Mouse (Mus musculus): Measurements from ENCODE around the gene Pax2. TPM values are rescaled to one million over a fixed set of nuclear protein-coding genes. Genes with fewer than 3 reads are reported as not detected.

Pax2 gene
- polyA plus RNA-seq, 1 experiment from 2014 or later = not detected

- Histone ChIP-seq H3K9ac (ENCODE audit: low read length) (no peak overlapping the region), H3K27me3 (ENCODE audit: control insufficient read depth, insufficient read depth, low read length) (peaks cover 9% of the 10 kb centered on the region; the same call in 1 of the 2 replicates), H3K4me3 (ENCODE audit: low read depth, low read length) (peak overlapping the region; percentile 23), H3K27ac (replicated peaks) (no peak overlapping the region), H3K36me3 (ENCODE audit: control insufficient read depth, insufficient read depth, low read length) (no peaks in the 10 kb centered on the region), H3K9me3 (ENCODE audit: control insufficient read depth, low read length) (no peaks in the 10 kb centered on the region), H3K4me1 (replicated peaks; ENCODE audit: control insufficient read depth, insufficient read depth) (no peaks in the 10 kb centered on the region), H3K4me2 (replicated peaks; ENCODE audit: low read depth) (peak overlapping the region; percentile 21)
- 2% methylated on average over 48 of the region's 48 CpGs for WGBS
- peak; percentile 18 for DNase-seq (ENCODE audit: low spot score)
- TF ChIP-seq EP300 (optimal IDR thresholded peaks at IDR 0.05) (no peak), CTCF (IDR thresholded peaks at IDR 0.05; ENCODE audit: low read depth) (no peak)
- no peak for ATAC-seq (ENCODE audit: low FRiP score, low TSS enrichment)
Observed at GRCm38 (mm10) chr19:44741091-44741763, 14.6 kb upstream of the Pax2 start.

DNA sequence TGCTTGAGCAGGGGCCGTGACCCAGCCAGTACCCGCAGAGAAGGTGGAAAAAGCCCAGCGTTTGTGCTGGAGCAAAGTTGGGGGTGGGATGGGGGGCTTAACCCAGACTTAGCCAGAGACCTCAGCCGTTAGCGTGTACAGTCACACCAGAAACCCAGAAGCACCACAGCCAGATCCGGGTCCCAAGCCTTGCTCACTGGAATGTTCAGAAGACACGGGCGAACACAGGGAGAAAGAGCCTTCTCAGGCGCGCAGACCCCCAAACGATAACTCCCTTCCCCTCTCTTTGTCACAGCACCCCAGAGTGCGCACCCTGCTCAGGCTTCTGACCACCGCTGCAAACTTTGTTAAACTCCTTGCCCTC lies 14.1 kb upstream of the Pax2 start:
- no peaks in the 10 kb centered on the region for H3K4me1 ChIP-seq (replicated peaks; ENCODE audit: control insufficient read depth, insufficient read depth)
- TF ChIP-seq EP300 (optimal IDR thresholded peaks at IDR 0.05) (no peak), CTCF (IDR thresholded peaks at IDR 0.05; ENCODE audit: low read depth) (no peak)
- 2% methylated on average over 13 of the region's 13 CpGs for WGBS
- peak overlapping the region; percentile 21 for H3K4me2 ChIP-seq (replicated peaks; ENCODE audit: low read depth)
- peak overlapping the region; percentile 23 for H3K4me3 ChIP-seq (ENCODE audit: low read depth, low read length)
- H3K9me3 ChIP-seq (ENCODE audit: control insufficient read depth, low read length) = no peaks in the 10 kb centered on the region
- H3K27ac ChIP-seq (replicated peaks) = no peak overlapping the region
- no peaks in the 10 kb centered on the region for H3K36me3 ChIP-seq (ENCODE audit: control insufficient read depth, insufficient read depth, low read length)
- H3K9ac ChIP-seq (ENCODE audit: low read length) = no peak overlapping the region
- DNase-seq (ENCODE audit: low spot score) = no peak
- no peak for ATAC-seq (ENCODE audit: low FRiP score, low TSS enrichment)
- H3K27me3 ChIP-seq (ENCODE audit: control insufficient read depth, insufficient read depth, low read length) = peaks cover 9% of the 10 kb centered on the region; the same call in 1 of the 2 replicates

DNA sequence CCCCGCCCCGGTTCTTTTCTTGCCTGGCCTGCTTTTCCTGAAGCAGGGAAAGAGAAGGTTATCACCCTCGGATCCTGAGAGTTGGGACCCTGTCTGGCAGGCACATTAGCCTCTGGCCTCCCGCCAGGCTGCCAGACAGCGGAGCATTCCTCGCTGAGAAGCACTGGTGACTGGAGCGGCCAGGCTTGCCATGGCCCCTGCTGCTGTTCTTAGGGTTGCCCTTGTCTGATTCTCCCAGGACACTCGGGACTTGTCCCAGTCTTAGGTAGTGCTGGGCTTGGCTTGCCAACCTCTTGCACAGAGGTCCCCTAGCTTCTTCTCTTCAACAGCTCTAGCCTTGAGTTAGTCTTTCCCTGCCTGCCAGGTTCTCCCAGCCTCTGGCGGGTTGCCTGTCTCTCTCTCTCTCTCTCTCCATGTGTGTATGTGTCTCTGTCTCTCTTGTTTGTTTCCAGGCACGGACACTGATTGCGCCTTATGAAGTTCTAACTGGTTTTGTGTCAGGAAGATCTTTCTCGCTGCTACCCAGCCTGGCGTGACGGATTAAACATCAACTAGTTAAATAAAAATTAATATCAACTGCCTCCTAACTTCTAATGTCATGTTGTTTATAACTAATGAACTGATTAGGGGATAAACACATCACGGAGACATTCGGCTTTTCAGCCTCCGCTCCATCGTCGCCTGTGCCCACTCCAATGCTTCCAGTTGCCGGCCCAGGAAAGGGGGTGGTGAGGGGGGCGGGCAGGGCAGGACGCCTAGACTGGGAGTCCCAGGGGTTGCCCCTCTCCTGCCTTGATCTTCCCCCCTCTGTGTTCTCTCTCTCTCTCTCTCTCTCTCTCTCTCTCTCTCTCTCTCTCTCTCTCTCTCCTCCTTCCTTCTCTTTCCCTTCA lies 13.5 kb upstream of the Pax2 start:
- H3K4me3 ChIP-seq (ENCODE audit: low read depth, low read length) = no peak overlapping the region; the same call in 1 of the 2 replicates
- H3K36me3 ChIP-seq (ENCODE audit: control insufficient read depth, insufficient read depth, low read length) = no peaks in the 10 kb centered on the region
- H3K4me1 ChIP-seq (replicated peaks; ENCODE audit: control insufficient read depth, insufficient read depth) = no peaks in the 10 kb centered on the region
- ATAC-seq (ENCODE audit: low FRiP score, low TSS enrichment) (no peak), DNase-seq (ENCODE audit: low spot score) (no peak)
- H3K27me3 ChIP-seq (ENCODE audit: control insufficient read depth, insufficient read depth, low read length) = peaks cover 9% of the 10 kb centered on the region; the same call in 1 of the 2 replicates
- H3K4me2 ChIP-seq (replicated peaks; ENCODE audit: low read depth) = no peak overlapping the region
- WGBS = 2% methylated on average over 22 of the region's 22 CpGs
- TF ChIP-seq CTCF (IDR thresholded peaks at IDR 0.05; ENCODE audit: low read depth) (no peak), EP300 (optimal IDR thresholded peaks at IDR 0.05) (no peak)
- H3K9ac ChIP-seq (ENCODE audit: low read length) = no peak overlapping the region
- no peaks in the 10 kb centered on the region for H3K9me3 ChIP-seq (ENCODE audit: control insufficient read depth, low read length)
- H3K27ac ChIP-seq (replicated peaks) = no peak overlapping the region

GRCm38 (mm10) chr19:44743021-44743415 lies 12.8 kb upstream of the Pax2 start:
- H3K4me3 ChIP-seq (ENCODE audit: low read depth, low read length) = no peak overlapping the region
- H3K36me3 ChIP-seq (ENCODE audit: control insufficient read depth, insufficient read depth, low read length) = no peaks in the 10 kb centered on the region
- peaks cover 7% of the 10 kb centered on the region; the same call in 1 of the 2 replicates for H3K27me3 ChIP-seq (ENCODE audit: control insufficient read depth, insufficient read depth, low read length)
- no peak overlapping the region for H3K4me2 ChIP-seq (replicated peaks; ENCODE audit: low read depth)
- TF ChIP-seq EP300 (optimal IDR thresholded peaks at IDR 0.05) (no peak), CTCF (IDR thresholded peaks at IDR 0.05; ENCODE audit: low read depth) (no peak)
- 0% methylated on average over 2 of the region's 2 CpGs for WGBS
- H3K9me3 ChIP-seq (ENCODE audit: control insufficient read depth, low read length) = no peaks in the 10 kb centered on the region
- H3K27ac ChIP-seq (replicated peaks) = no peak overlapping the region
- H3K4me1 ChIP-seq (replicated peaks; ENCODE audit: control insufficient read depth, insufficient read depth) = no peaks in the 10 kb centered on the region
- DNase-seq (ENCODE audit: low spot score) = no peak
- no peak overlapping the region for H3K9ac ChIP-seq (ENCODE audit: low read length)
- ATAC-seq (ENCODE audit: low FRiP score, low TSS enrichment) = no peak

DNA sequence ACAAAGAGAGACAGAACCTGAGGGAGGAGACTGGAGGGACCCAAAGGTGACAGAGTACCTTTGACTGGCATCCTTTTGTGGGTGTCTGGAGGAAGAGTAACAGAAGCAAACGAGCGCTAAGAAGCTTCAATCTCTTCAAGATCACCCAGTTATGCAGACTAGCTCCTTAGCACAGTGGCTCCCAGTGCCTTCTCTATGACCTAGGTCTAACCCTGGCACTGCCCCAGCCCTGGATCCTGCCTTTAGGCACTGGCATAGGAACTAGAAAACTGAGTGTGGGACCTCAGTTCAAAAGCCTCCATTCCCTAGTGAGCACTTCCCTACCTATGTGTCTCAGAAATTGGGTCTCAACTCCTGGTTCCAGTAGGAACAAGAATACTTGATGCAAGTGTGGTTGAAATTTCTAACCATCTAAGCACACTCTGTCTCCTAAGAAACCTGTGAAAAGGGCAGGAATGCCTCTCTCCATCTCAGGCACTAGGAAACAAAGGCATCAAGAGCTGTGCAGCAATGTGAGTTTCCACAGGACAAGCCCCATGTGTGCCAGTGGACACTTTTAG lies 11.8 kb upstream of the Pax2 start:
- Histone ChIP-seq H3K36me3 (ENCODE audit: control insufficient read depth, insufficient read depth, low read length) (no peaks in the 10 kb centered on the region), H3K4me3 (ENCODE audit: low read depth, low read length) (no peak overlapping the region), H3K4me2 (replicated peaks; ENCODE audit: low read depth) (no peak overlapping the region), H3K9ac (ENCODE audit: low read length) (no peak overlapping the region), H3K27me3 (ENCODE audit: control insufficient read depth, insufficient read depth, low read length) (peaks cover 6% of the 10 kb centered on the region), H3K27ac (replicated peaks) (no peak overlapping the region), H3K4me1 (replicated peaks; ENCODE audit: control insufficient read depth, insufficient read depth) (no peaks in the 10 kb centered on the region), H3K9me3 (ENCODE audit: control insufficient read depth, low read length) (no peaks in the 10 kb centered on the region)
- ATAC-seq (ENCODE audit: low FRiP score, low TSS enrichment) (no peak), DNase-seq (ENCODE audit: low spot score) (no peak)
- TF ChIP-seq EP300 (optimal IDR thresholded peaks at IDR 0.05) (no peak), CTCF (IDR thresholded peaks at IDR 0.05; ENCODE audit: low read depth) (no peak)
- WGBS = 17% methylated on average over 2 of the region's 2 CpGs

Data from stomach, postnatal 0 days (tissue).